Mouse (Mus musculus) embryonic facial prominence, embryonic 15.5 days (tissue): ENCODE results near the gene Eno3. TPM values are rescaled to one million over a fixed set of nuclear protein-coding genes. Genes with fewer than 3 reads are reported as not detected.

Source experiments
- ATAC-seq: fragments of 200-750 bp; cut with Nextera tagmentation; 2 replicates; pipeline ENCODE4 v1.8.0; 2017; ENCODE audit warnings: low read depth, moderate TSS enrichment; ENCODE audit not compliant: insufficient number of reproducible peaks, low FRiP score, low TSS enrichment
- H3K27ac ChIP-seq: fragments of 300-500 bp; sonication (generic); replicated peaks from 2 replicates; pipeline ENCODE4 v1.5.1; 2015; ENCODE audit warnings: mild to moderate bottlenecking, inconsistent platforms
- H3K27me3 ChIP-seq: fragments of 300-500 bp; sonication (generic); 2 replicates; pipeline ENCODE4 v1.6.1; 2015; ENCODE audit warnings: inconsistent platforms
- H3K36me3 ChIP-seq: fragments of 300-500 bp; sonication (generic); 2 replicates; pipeline ENCODE4 v1.6.1; 2015; ENCODE audit warnings: mild to moderate bottlenecking, inconsistent platforms
- H3K4me1 ChIP-seq: fragments of 300-500 bp; sonication (generic); 2 replicates; pipeline ENCODE4 v1.6.1; 2015; ENCODE audit warnings: inconsistent platforms
- H3K4me2 ChIP-seq: fragments of 300-500 bp; sonication (generic); replicated peaks from 2 replicates; pipeline ENCODE4 v1.6.1; 2015; ENCODE audit warnings: mild to moderate bottlenecking, inconsistent platforms
- H3K4me3 ChIP-seq: fragments of 300-500 bp; sonication (generic); replicated peaks from 2 replicates; pipeline ENCODE4 v1.5.1; 2015; ENCODE audit warnings: mild to moderate bottlenecking, inconsistent platforms
- H3K9ac ChIP-seq: fragments of 300-500 bp; sonication (generic); 2 replicates; pipeline ENCODE4 v1.6.1; 2015; ENCODE audit warnings: inconsistent platforms
- H3K9me3 ChIP-seq: fragments of 300-500 bp; sonication (generic); replicated peaks from 2 replicates; pipeline ENCODE4 v1.6.1; 2016; ENCODE audit warnings: inconsistent platforms
- WGBS: fragments of 180-500 bp; shearing (Covaris S2); methylation state at CpG from one replicate; pipeline ENCODE4 v1.1.7; 2015; 5-methylcytosine and 5-hydroxymethylcytosine counted together
- polyA plus RNA-seq: library from polyadenylated mRNA; unstranded; fragments of >200 nt; fragmentation: Nextera tagmentation; extraction: Ambion mirVana; gene quantifications from 2 replicates; pipeline ENCODE4 v1.2.1, GENCODE M21; 2015

The Eno3 gene
- polyA plus RNA-seq, 1 experiment from 2014 or later = 81.9 TPM

DNA sequence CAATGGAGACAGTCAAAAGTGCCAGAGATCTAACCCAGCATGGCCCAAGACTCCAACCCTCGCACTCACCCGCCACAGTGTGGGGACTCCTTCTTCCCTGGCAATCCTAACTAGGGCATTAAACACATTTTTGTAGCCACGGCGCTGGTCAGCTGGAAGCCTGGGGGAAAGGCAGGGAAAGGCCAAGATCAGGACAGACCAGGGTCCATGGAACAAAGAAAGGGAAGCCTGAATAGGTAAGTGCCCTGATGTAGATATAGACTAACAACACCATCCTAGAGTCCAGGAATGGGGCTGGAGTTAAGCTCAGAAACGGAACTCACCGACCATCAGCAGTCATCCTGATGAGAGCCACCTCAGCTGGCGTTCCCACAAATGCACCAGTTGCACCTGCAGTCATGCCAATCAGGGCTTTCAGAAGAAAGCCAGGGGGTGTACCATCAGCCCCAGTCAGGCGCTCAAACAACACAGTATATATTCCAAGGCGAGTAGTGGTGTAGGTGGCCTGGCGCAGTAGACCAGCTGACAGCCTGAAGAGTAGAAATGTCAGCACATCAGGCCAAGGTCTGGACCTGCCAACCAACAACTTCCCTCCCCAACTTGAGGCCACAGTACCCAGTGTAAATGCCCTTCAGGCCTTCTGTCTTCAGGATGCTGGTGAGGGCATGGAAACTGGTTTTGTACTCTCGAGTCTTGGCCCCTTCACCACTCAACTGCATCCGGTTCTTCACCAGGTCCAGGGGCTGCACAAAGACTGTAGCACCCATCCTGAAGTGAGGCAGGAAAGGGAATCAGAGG, 11.3 kb upstream of the Eno3 start:
- Histone ChIP-seq H3K4me3 (peak overlapping the region; percentile 74), H3K9me3 (no peaks in the 10 kb centered on the region), H3K36me3 (peaks cover 47% of the 10 kb centered on the region), H3K9ac (peak overlapping the region; percentile 93), H3K27me3 (no peaks in the 10 kb centered on the region), H3K4me2 (peak overlapping the region; percentile 74), H3K4me1 (peaks cover 40% of the 10 kb centered on the region), H3K27ac (peak overlapping the region; percentile 99)
- WGBS = 89% methylated on average over 12 of the region's 12 CpGs
- ATAC-seq = no peak

DNA sequence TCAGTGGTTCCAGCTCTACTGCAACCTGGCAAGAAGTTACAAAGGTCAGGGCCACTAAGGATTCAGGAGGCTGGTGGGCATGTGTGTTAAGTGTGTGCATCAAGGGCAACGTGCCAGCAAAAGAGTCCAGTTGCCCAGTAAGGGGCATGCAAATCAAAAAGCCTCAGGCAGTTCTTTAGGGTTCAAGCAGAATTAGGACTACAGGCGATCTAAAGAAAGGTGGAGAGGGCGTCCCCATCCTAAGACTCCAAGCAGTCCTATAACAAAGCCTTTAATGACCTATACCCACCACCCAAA, 10.8 kb upstream of the Eno3 start:
- H3K36me3 ChIP-seq = peaks cover 52% of the 10 kb centered on the region
- H3K4me1 ChIP-seq = peaks cover 46% of the 10 kb centered on the region
- peak overlapping the region; percentile 74 for H3K4me2 ChIP-seq
- H3K4me3 ChIP-seq = peak overlapping the region; percentile 74
- peak overlapping the region; percentile 99 for H3K27ac ChIP-seq
- no peaks in the 10 kb centered on the region for H3K27me3 ChIP-seq
- no peak for ATAC-seq
- 19% methylated on average over 3 of the region's 3 CpGs for WGBS
- no peaks in the 10 kb centered on the region for H3K9me3 ChIP-seq
- H3K9ac ChIP-seq = peak overlapping the region; percentile 93

DNA sequence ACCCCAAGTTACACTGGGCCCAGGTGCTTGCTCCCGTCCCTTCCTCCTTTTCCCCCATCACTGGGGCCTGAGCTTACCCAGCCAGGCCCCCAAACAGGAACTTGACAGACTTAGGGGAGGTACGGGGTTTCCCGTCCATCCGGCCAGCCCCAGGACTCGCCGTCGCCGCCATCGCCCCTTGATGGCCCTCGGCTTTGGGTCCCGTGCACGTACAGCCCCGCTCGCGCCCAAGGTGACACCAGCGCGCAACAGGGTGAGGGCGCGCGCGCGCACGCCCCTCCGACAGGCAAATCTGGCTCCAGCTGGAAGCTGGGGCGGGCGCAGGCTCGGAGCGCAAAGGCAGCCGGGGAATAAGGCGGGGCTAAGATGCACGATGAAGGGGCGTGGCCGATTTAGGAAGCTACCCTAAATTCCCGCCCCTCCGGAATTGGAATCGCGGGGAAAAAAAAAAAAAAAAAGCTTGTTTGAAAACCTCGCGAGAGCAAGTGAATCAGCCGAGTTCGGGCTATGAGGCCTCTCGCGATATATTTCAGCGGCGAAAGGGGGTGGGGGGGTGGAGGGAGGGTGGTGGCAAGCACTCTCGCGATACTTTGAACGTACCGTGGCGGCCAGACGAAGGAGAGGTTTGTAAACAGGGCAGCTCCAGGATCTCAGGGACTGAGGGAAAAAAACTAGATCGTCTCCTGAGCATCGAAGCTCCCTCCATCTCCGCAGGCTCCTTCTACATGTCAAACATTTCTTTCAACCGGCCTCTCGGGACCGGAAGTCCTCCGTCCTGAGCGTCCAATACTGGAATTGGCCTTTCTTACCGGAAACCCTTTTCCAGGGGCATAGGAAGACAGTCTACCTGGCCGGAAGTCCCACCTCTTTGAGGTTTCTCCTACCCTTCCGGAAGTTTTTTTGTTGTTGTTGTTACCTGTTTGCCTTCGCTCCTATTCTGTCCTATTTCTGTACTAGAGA, 10.0 kb upstream of the Eno3 start, which contains the start of the genes Rnf167 and Slc25a11:
Rnf167 (plus strand) TSS at position 545 of the 960 bp plus-strand sequence.
Slc25a11 (minus strand) TSS at position 789 of the 960 bp plus-strand sequence.
- H3K27ac ChIP-seq = peak within 1 kb of the TSS; percentile 99
- WGBS = under 1% methylated on average over 63 of the region's 63 CpGs
- peak within 1 kb of the TSS; percentile 82 for H3K4me2 ChIP-seq
- peaks cover 53% of the 10 kb centered on the region for H3K4me1 ChIP-seq
- H3K36me3 ChIP-seq = peaks cover 57% of the 10 kb centered on the region
- no peaks in the 10 kb centered on the region for H3K27me3 ChIP-seq
- peak within 1 kb of the TSS; percentile 93 for H3K9ac ChIP-seq
- H3K4me3 ChIP-seq = peak within 1 kb of the TSS; percentile 74
- no peaks in the 10 kb centered on the region for H3K9me3 ChIP-seq
- peak; percentile 88 for ATAC-seq

DNA sequence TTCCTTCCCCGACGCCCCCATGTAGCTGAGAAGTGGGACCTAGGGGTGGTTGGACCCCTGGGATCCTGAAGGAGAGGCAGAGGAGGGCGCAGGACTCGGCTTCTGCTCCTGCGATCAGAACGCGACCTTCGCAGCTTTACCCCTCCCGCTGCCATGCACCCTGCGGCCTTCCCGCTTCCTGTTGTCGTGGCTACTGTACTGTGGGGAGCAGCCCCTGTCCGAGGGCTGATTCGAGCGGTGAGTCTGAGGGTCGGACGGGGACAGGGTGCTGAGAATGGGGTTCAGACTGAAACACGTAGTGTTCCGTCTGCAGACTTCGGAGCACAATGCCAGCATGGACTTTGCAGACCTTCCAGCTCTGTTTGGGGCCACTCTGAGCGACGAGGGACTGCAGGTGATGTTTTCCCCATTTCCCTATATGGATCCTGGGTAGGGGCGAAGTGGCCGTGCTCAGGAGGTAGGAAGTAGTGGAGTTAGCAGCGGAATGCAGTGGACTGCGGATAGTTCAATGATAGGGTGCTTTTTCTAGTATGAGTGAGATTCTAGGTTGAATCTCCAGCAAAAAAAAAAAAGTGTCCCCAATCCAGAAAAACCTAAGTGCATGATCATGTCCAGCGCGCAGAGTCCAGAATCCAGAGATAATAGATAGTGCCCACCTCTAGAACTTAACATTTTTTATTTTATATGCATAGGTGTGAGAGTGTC, 9.1 kb upstream of the Eno3 start:
- ATAC-seq = peak; percentile 8; the same call in 1 of the 2 replicates
- peaks cover 64% of the 10 kb centered on the region for H3K36me3 ChIP-seq
- WGBS = 3% methylated on average over 28 of the region's 28 CpGs

DNA sequence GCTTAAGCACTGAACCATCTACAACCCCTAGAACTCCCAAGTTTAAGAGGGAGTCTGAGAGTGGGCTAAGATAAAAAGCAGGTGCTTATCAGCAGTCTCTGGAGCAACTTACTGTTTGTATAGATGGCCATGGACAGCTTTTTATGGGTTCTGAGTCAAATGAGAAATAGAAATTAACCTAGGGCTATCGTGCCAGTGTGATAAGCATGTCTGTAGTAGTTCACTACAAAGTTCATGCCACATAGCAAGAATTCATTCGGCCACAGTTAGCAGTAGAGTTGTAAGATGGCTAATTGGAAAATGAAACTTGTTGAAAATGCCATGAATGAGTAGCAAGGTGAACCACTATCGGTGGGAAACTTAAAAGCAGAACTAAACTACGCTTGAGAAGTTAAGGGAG, 8.5 kb upstream of the Eno3 start:
- Histone ChIP-seq H3K4me3 (peak overlapping the region; percentile 74), H3K27me3 (no peaks in the 10 kb centered on the region), H3K27ac (no peak overlapping the region), H3K9ac (peak overlapping the region; percentile 89; the same call in 1 of the 2 replicates), H3K4me1 (peaks cover 64% of the 10 kb centered on the region), H3K4me2 (peak overlapping the region; percentile 82), H3K9me3 (no peaks in the 10 kb centered on the region), H3K36me3 (peaks cover 58% of the 10 kb centered on the region)
- WGBS = 81% methylated on average over 4 of the region's 4 CpGs
- ATAC-seq = no peak

More for the DNA sequence above, 9.1 kb upstream of the Eno3 start:
- Histone ChIP-seq H3K9me3 (no peaks in the 10 kb centered on the region), H3K4me1 (peaks cover 62% of the 10 kb centered on the region), H3K4me3 (peak overlapping the region; percentile 74), H3K9ac (peak overlapping the region; percentile 89), H3K27me3 (no peaks in the 10 kb centered on the region), H3K4me2 (peak overlapping the region; percentile 82), H3K27ac (peak overlapping the region; percentile 99)

DNA sequence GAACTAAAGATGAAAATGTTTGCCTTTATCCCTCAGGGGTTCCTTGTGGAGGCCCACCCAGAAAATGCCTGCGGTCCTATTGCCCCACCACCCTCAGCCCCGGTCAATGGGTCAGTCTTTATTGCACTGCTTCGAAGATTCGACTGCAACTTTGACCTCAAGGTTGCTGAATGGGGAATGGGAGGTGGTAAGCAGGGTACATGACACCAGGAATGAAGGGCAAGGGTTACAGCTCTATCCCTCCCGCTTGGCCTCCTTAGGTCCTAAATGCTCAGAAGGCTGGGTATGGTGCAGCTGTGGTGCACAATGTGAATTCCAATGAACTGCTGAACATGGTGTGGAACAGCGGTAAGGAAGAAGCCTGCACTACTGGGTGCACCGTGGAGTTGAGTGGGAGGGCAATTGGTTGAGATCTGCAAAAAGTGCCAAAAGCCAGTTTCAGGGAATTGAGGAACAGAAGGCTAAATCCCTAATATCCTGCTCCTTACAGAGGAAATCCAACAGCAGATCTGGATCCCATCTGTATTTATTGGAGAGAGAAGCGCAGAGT, 7.7 kb upstream of the Eno3 start:
- H3K36me3 ChIP-seq = peaks cover 51% of the 10 kb centered on the region
- no peak for ATAC-seq
- 0 out of 2 replicates have a peak overlapping the region, but pooled peaks have one; percentile 5 for H3K9ac ChIP-seq
- peaks cover 64% of the 10 kb centered on the region for H3K4me1 ChIP-seq
- no peak overlapping the region; the same call in 1 of the 2 replicates for H3K4me3 ChIP-seq
- no peaks in the 10 kb centered on the region for H3K9me3 ChIP-seq
- no peaks in the 10 kb centered on the region for H3K27me3 ChIP-seq
- 77% methylated on average over 8 of the region's 8 CpGs for WGBS
- 0 out of 2 replicates have a peak overlapping the region, but pooled peaks have one; percentile 11 for H3K27ac ChIP-seq
- H3K4me2 ChIP-seq = no peak overlapping the region

DNA sequence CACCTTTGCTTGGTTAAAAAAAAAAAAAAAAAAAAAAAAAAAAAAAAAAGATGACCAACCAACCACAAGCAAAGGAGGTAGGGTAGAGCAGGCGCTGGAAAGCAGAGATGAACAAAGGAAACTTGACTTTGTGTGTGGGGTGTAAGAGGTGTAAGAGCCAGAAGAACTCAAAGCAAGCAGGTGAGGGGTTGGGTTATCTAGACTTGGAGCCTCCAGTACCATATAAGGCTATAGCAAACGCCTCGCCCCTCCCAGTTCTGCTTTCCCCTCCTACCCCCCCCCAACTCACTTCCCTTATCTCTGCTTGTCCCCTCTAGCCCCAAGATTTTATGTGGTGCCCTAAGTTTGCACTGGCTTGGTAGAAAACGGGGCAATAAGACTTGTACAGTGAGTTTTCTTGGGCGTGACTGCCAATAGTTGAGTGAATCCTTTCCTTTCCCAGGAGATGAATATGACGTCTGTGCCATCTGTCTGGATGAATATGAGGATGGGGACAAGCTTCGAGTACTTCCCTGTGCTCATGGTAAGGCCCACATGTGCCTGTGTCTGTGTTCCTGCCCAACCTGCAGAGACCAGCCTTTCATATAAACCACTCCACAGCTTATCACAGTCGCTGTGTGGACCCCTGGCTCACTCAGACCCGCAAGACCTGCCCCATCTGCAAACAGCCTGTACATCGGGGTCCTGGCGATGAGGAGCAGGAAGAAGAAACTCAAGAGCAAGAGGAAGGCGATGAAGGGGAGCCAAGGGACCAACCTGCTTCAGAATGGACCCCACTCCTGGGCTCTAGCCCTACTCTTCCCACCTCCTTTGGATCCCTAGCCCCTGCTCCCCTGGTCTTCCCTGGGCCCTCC, 6.5 kb upstream of the Eno3 start:
- 70% methylated on average over 12 of the region's 12 CpGs for WGBS
- ATAC-seq = no peak

DNA sequence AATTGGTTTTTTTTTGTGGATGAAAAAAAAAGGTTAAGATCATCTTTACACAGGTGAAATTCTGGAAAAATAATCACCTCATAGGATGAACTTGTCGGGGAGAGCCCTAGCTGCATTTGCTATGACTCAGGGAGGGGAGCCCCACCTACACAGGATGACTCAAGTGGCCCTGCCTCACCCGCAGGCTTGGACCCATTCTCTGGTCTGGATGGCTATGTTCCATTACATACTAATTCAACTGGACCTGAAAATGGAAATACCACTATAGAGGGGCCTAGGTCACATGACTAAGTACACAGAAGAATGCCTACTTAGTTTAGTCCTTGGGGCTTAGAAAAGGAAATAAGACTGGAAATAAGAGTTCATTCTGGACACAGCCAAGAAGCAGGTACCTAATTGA, 5.6 kb upstream of the Eno3 start:
- no peaks in the 10 kb centered on the region for H3K9me3 ChIP-seq
- ATAC-seq = no peak
- peaks cover 36% of the 10 kb centered on the region for H3K36me3 ChIP-seq
- no peaks in the 10 kb centered on the region for H3K27me3 ChIP-seq
- H3K9ac ChIP-seq = no peak overlapping the region
- peak overlapping the region; percentile 69; the same call in 1 of the 2 replicates for H3K27ac ChIP-seq
- WGBS = 58% methylated on average over 2 of the region's 2 CpGs
- H3K4me3 ChIP-seq = peak overlapping the region; percentile 100; the same call in 1 of the 2 replicates
- peaks cover 59% of the 10 kb centered on the region for H3K4me1 ChIP-seq
- H3K4me2 ChIP-seq = no peak overlapping the region

More for the DNA sequence above, 6.5 kb upstream of the Eno3 start:
- no peak overlapping the region for H3K9ac ChIP-seq
- no peaks in the 10 kb centered on the region for H3K9me3 ChIP-seq
- no peaks in the 10 kb centered on the region for H3K27me3 ChIP-seq
- H3K36me3 ChIP-seq = peaks cover 38% of the 10 kb centered on the region
- H3K4me1 ChIP-seq = peaks cover 59% of the 10 kb centered on the region
- H3K4me2 ChIP-seq = 0 out of 2 replicates have a peak overlapping the region, but pooled peaks have one; percentile 8
- H3K27ac ChIP-seq = peak overlapping the region; percentile 69
- H3K4me3 ChIP-seq = peak overlapping the region; percentile 7; the same call in 1 of the 2 replicates

DNA sequence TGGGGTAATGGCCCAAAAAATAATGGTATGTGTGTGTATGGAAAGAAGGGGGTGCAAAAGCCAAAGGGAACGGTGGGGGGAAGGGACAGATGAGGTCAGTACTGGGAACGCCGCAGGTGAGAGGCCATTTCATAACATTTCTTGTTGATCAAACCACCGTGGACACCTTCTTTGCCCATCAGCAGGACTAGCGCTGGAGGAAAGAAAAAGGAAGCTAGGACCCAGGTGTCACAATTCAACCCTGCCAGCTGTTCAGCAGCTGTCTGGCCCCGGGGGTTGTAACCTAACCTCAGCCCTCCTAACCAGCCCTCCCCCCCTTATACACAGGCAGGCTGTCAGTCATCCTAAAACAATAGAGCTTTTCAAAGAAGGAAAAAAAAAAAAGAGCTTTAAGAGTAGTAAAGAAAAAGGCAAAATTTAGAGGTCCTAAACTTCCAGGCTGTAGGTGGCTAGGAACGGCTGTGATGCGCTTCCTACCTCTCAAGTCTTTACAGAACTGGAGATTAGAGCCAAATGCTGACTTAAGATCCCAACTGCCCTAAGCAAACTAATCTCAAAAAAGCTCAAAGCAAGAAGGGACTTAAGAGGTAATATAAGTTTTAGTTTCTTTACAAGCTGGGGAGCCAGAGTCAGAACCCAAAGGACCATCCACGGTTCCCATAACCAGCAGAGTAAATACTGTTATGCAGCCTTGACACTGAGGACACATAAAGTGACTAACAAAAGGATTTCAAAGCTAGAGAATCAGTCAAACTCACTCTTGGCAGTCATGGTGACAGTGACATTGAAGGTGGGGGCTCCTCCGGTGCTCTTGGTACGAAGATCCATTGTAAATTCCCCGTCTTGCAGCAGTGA, 4.7 kb upstream of the Eno3 start:
- no peak for ATAC-seq
- peak overlapping the region; percentile 99 for H3K27ac ChIP-seq
- peak overlapping the region; percentile 100 for H3K4me3 ChIP-seq
- H3K9ac ChIP-seq = peak overlapping the region; percentile 24; the same call in 1 of the 2 replicates
- peaks cover 68% of the 10 kb centered on the region for H3K4me1 ChIP-seq
- peak overlapping the region; percentile 91 for H3K4me2 ChIP-seq
- H3K9me3 ChIP-seq = no peaks in the 10 kb centered on the region
- no peaks in the 10 kb centered on the region for H3K27me3 ChIP-seq
- 32% methylated on average over 12 of the region's 12 CpGs for WGBS
- peaks cover 36% of the 10 kb centered on the region for H3K36me3 ChIP-seq
